Mouse (Mus musculus) stomach, embryonic 16.5 days (tissue): Measurements from ENCODE around the gene Thsd7b. TPM values are rescaled to one million over a fixed set of nuclear protein-coding genes. Genes with fewer than 3 reads are reported as not detected.
"Not testable (repeated sequence)": the region's sequence is repeated elsewhere in the genome, so short reads cannot be mapped to it uniquely, and the experiment has no call there.

ENCODE experiments used
- ATAC-seq: fragments of 200-750 bp; cut with Nextera tagmentation; 2 replicates; pipeline ENCODE4 v1.8.0; 2017; ENCODE audit warnings: moderate number of reproducible peaks, moderate TSS enrichment; ENCODE audit not compliant: insufficient read depth, low FRiP score
- H3K27ac ChIP-seq: fragments of 300-500 bp; sonication (generic); 2 replicates; pipeline ENCODE4 v1.5.1; 2014; ENCODE audit warnings: low read length
- H3K27me3 ChIP-seq: fragments of 300-500 bp; sonication (generic); 2 replicates; pipeline ENCODE4 v1.6.1; 2014; ENCODE audit warnings: low read length, control low read depth, mixed read lengths; ENCODE audit not compliant: control insufficient read depth, insufficient read depth
- H3K36me3 ChIP-seq: fragments of 300-500 bp; sonication (generic); 2 replicates; pipeline ENCODE4 v1.6.1; 2014; ENCODE audit warnings: low read length; ENCODE audit not compliant: control insufficient read depth, insufficient read depth
- H3K4me1 ChIP-seq: fragments of 300-500 bp; sonication (generic); 2 replicates; pipeline ENCODE4 v1.6.1; 2014; ENCODE audit warnings: low read length, control low read depth, mixed read lengths; ENCODE audit not compliant: control insufficient read depth, insufficient read depth
- H3K4me2 ChIP-seq: fragments of 300-500 bp; sonication (generic); 2 replicates; pipeline ENCODE4 v1.6.1; 2014; ENCODE audit warnings: low read depth, low read length, mixed read lengths
- H3K4me3 ChIP-seq: fragments of 300-500 bp; sonication (generic); replicated peaks from 2 replicates; pipeline ENCODE4 v1.5.1; 2014; ENCODE audit warnings: mild to moderate bottlenecking, low read length
- H3K9ac ChIP-seq: fragments of 300-500 bp; sonication (generic); 2 replicates; pipeline ENCODE4 v1.6.1; 2014; ENCODE audit warnings: low read length
- H3K9me3 ChIP-seq: fragments of 300-500 bp; sonication (generic); replicated peaks from 2 replicates; pipeline ENCODE4 v1.6.1; 2016; ENCODE audit warnings: low read length, control low read depth; ENCODE audit not compliant: control insufficient read depth
- WGBS: fragments of 180-500 bp; shearing (Covaris S2); extraction: QIAGEN DNeasy Blood & Tissue Kit; methylation state at CpG from one replicate; pipeline ENCODE4 v1.1.7; 2014; 5-methylcytosine and 5-hydroxymethylcytosine counted together
- polyA plus RNA-seq: library from polyadenylated mRNA; unstranded; fragments of >200 nt; fragmentation: Nextera tagmentation; extraction: Ambion mirVana; gene quantifications from 2 replicates; pipeline ENCODE4 v1.2.1, GENCODE M21; 2015

Gene Thsd7b
- polyA plus RNA-seq, 1 experiment from 2014 or later, result 1.6 TPM

GRCm38 (mm10) chr1:129898121-129898520, 625.0 kb downstream of the Thsd7b start:
- Histone ChIP-seq H3K9me3 (no peaks in the 10 kb centered on the region), H3K4me2 (no peak overlapping the region), H3K27me3 (no peaks in the 10 kb centered on the region), H3K4me3 (no peak overlapping the region), H3K9ac (no peak overlapping the region), H3K4me1 (no peaks in the 10 kb centered on the region), H3K27ac (no peak overlapping the region), H3K36me3 (no peaks in the 10 kb centered on the region)
- no peak for ATAC-seq
- 82% methylated on average over 5 of the region's 5 CpGs for WGBS

GRCm38 (mm10) chr1:129915484-129915883, 642.4 kb downstream of the Thsd7b start:
- Histone ChIP-seq H3K9ac (no peak overlapping the region), H3K9me3 (no peaks in the 10 kb centered on the region), H3K36me3 (no peaks in the 10 kb centered on the region), H3K4me1 (no peaks in the 10 kb centered on the region), H3K27ac (no peak overlapping the region), H3K4me2 (no peak overlapping the region), H3K4me3 (no peak overlapping the region), H3K27me3 (no peaks in the 10 kb centered on the region)
- no peak for ATAC-seq
- 32% methylated on average over 4 of the region's 4 CpGs for WGBS

GRCm38 (mm10) chr1:129917568-129917967, 644.5 kb downstream of the Thsd7b start:
- Histone ChIP-seq H3K9ac (no peak overlapping the region), H3K36me3 (no peaks in the 10 kb centered on the region), H3K4me1 (no peaks in the 10 kb centered on the region), H3K4me2 (no peak overlapping the region), H3K9me3 (no peaks in the 10 kb centered on the region), H3K4me3 (no peak overlapping the region), H3K27ac (no peak overlapping the region), H3K27me3 (no peaks in the 10 kb centered on the region; the same call in 1 of the 2 replicates)
- WGBS, result 85% methylated on average over 1 of the region's 1 CpGs
- no peak for ATAC-seq

- no peaks in the 10 kb centered on the region for H3K36me3 ChIP-seq
- no peak for ATAC-seq
- no peak overlapping the region for H3K27ac ChIP-seq
- 85% methylated on average over 1 of the region's 1 CpGs for WGBS
- no peaks in the 10 kb centered on the region for H3K4me1 ChIP-seq
- no peaks in the 10 kb centered on the region for H3K9me3 ChIP-seq
- no peak overlapping the region for H3K4me2 ChIP-seq
- H3K27me3 ChIP-seq, result no peaks in the 10 kb centered on the region; the same call in 1 of the 2 replicates
- H3K4me3 ChIP-seq, result no peak overlapping the region
- H3K9ac ChIP-seq, result no peak overlapping the region
Measured at GRCm38 (mm10) chr1:129919385-129919784, 646.3 kb downstream of the Thsd7b start.

GRCm38 (mm10) chr1:129931003-129931402, 657.9 kb downstream of the Thsd7b start:
- Histone ChIP-seq H3K9ac (no peak overlapping the region), H3K9me3 (0 out of 2 replicates have a peak, but pooled peaks cover 3% of the 10 kb centered on the region), H3K27ac (no peak overlapping the region), H3K36me3 (no peaks in the 10 kb centered on the region), H3K4me1 (no peaks in the 10 kb centered on the region), H3K27me3 (no peaks in the 10 kb centered on the region), H3K4me2 (no peak overlapping the region), H3K4me3 (no peak overlapping the region)
- ATAC-seq, result no peak
- 93% methylated on average over 2 of the region's 2 CpGs for WGBS

- H3K27me3 ChIP-seq, result no peaks in the 10 kb centered on the region
- no peaks in the 10 kb centered on the region for H3K36me3 ChIP-seq
- 63% methylated on average over 9 of the region's 9 CpGs for WGBS
- no peaks in the 10 kb centered on the region for H3K4me1 ChIP-seq
- H3K4me2 ChIP-seq, result no peak overlapping the region
- no peak overlapping the region for H3K9ac ChIP-seq
- H3K4me3 ChIP-seq, result no peak overlapping the region
- no peaks in the 10 kb centered on the region for H3K9me3 ChIP-seq
- H3K27ac ChIP-seq, result no peak overlapping the region
- ATAC-seq, result no peak
Measured at GRCm38 (mm10) chr1:129943116-129943515, 670.0 kb downstream of the Thsd7b start.

- WGBS, result 55% methylated on average over 4 of the region's 4 CpGs
- H3K9me3 ChIP-seq, result no peaks in the 10 kb centered on the region
Measured at GRCm38 (mm10) chr1:129947026-129947425, 673.9 kb downstream of the Thsd7b start.

GRCm38 (mm10) chr1:129955478-129955877, 682.4 kb downstream of the Thsd7b start:
- Histone ChIP-seq H3K27me3 (no peaks in the 10 kb centered on the region), H3K27ac (no peak overlapping the region), H3K36me3 (no peaks in the 10 kb centered on the region), H3K9ac (no peak overlapping the region), H3K4me1 (no peaks in the 10 kb centered on the region), H3K4me2 (no peak overlapping the region), H3K9me3 (no peaks in the 10 kb centered on the region), H3K4me3 (no peak overlapping the region)
- WGBS, result 29% methylated on average over 1 of the region's 1 CpGs
- ATAC-seq, result no peak

More at GRCm38 (mm10) chr1:129947026-129947425, 673.9 kb downstream of the Thsd7b start:
- ATAC-seq, result no peak
- Histone ChIP-seq H3K4me1 (no peaks in the 10 kb centered on the region), H3K27ac (no peak overlapping the region), H3K9ac (no peak overlapping the region), H3K4me3 (no peak overlapping the region), H3K27me3 (no peaks in the 10 kb centered on the region), H3K36me3 (no peaks in the 10 kb centered on the region), H3K4me2 (no peak overlapping the region)

- Histone ChIP-seq H3K27ac (no peak overlapping the region), H3K4me3 (no peak overlapping the region), H3K9me3 (no peaks in the 10 kb centered on the region), H3K27me3 (no peaks in the 10 kb centered on the region), H3K36me3 (no peaks in the 10 kb centered on the region), H3K4me2 (no peak overlapping the region), H3K4me1 (no peaks in the 10 kb centered on the region), H3K9ac (no peak overlapping the region)
- WGBS, result 54% methylated on average over 4 of the region's 4 CpGs
- ATAC-seq, result 0 out of 2 replicates have a peak, but pooled peaks have one; percentile 33
Measured at GRCm38 (mm10) chr1:129956625-129957024, 683.5 kb downstream of the Thsd7b start.

- H3K27me3 ChIP-seq, H3K9me3 ChIP-seq, H3K9ac ChIP-seq, ATAC-seq, H3K4me2 ChIP-seq, H3K4me1 ChIP-seq, H3K4me3 ChIP-seq, H3K36me3 ChIP-seq, H3K27ac ChIP-seq: not testable (repeated sequence)
- 58% methylated on average over 2 of the region's 2 CpGs for WGBS
Measured at GRCm38 (mm10) chr1:129959352-129959751, 686.2 kb downstream of the Thsd7b start.
